Mouse (Mus musculus) spleen, adult 2 months (tissue): ENCODE data around the gene Mxra8.
A peak's percentile ranks its signal among the peaks of the same experiment; 100 is the strongest.

ENCODE experiments used
- CTCF ChIP-seq: fragments of 200-500 bp; IDR thresholded peaks from 2 replicates; pipeline ENCODE4 v1.5.1; 2011; ENCODE audit warnings: mild to moderate bottlenecking, inconsistent platforms; ENCODE audit not compliant: insufficient read depth, insufficient read length, insufficient replicate concordance; ENCODE audit errors: extremely low read depth
- POLR2A ChIP-seq: fragments of 200-500 bp; IDR thresholded peaks from 2 replicates; pipeline ENCODE4 v1.6.1; 2011; ENCODE audit warnings: low read depth, low read length, inconsistent platforms

- TF ChIP-seq POLR2A (peak; percentile 49; the same call in 1 of the 2 replicates), CTCF (peak; percentile 40; the same call in 1 of the 2 replicates)
Observed at GRCm38 (mm10) chr4:155846871-155847578, 7.5 kb downstream of the Mxra8 start, which contains the start of gene Dvl1.
